Mouse (Mus musculus): ENCODE results near the gene Rufy3.

The Rufy3 gene

DNA sequence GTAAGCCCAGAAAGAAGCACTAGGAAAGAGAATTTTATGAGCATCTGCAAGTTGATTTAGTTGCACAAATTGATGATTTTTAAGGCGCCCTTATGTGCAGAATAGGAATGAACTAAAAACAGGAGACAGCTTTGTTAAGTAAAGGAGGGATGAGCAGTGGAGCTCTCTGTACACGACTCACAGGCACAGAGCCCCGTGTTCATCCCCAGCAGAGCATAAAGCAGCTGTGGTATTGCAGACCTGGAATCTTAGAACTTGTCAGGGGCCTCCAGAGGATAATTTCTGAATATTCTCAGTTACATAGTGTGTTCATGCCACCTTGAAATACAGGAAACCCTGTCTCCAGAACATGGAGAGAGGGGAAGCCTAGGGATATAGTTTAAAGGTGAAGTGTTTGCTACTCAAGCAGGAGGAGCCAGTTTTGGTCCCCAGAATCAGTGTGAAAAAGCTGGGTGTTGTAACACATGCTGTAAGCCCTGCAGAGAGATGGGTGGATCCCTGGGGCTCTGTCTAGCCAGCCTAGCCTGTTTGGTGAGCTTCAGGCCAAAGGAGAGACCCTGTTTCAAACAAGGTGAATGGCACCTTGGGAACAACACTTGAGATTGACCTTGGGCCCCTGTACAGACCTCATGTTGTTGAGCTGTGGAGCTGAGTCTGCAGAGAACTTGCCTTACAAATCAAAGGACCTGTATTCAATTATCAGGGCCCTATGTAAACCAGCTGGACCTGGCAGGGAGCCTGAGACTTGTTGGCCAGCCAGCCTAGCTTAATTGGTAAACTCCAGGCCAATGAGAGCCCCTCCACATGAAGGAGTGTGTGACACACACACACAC is 10.9 kb downstream of the Rufy3 start:
- DNase-seq = no peak

DNA sequence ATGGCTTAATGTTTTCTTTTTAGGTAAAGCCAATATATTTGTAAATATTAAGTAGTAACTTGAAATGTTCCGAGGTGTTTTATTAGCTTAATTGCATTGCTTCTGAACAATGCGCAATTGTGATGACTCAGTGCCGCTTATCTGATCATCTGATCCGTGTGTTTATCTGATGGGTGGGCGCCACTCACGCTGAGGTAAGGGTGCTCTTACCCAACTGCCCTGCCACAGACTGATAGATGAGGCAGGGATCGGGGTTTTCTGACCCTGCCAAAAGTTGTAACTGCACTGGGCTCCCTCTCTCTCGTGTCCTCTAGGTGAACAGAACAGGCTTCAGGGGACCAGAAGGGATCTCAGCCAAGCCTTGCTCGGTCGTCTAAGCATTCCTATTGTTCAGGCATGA is 15.8 kb downstream of the Rufy3 start:
- DNase-seq = no peak

DNA sequence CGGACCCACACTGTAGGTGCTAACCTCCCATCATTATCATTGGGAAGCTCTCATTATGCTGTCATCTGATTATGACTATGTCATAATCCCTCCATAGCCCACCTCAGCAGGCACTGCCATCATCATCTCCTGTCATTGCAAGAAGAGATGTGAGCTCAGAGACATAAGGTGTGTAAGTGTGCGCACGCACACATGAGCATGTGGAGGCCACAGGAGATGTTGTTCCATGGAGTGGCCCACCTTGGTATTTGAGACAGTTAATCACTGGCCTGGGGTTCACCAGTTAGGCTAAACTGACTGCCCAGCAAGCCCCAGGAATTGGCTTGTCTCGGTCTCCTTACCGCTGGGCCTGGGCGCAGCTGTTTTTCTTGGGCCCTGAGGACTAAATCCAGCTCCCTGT is 16.5 kb downstream of the Rufy3 start:
- DNase-seq = no peak

DNA sequence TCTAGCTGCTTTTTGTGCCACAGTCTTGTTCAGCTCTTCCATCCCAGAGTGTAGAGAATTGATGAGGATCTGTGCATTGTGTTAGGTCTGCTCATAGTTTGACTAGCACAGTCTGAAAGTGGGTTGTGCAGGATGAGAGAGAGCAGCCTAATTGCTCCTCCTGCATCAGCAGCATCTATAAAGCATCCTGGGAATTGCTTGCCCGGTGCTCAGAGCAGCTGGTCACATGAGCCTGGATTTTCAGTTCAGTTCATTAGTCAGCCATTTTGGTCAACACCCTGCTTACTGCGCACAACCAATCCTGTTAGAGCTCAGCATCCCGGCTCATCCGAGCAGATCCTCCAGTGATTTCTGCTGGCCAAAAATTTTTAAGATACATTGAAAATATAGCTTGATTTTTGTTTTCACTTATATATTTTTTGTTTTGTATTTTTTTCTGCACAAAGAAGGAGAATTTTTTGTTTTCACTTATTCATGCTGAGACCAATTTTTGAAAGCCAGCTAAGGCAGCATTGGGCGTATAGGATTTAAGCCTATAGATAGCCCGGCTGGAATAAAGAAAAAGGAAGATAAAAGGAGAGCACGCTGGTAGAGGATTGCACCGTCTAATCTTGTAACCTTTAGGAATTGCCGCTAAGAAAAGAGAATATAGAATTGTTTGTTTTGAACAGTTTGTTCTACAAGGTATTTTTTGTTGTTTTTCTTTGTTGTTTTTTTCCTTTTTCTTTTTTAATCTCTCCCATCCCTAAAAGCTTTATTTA is 18.6 kb downstream of the Rufy3 start:
- peak; percentile 81 for DNase-seq

DNA sequence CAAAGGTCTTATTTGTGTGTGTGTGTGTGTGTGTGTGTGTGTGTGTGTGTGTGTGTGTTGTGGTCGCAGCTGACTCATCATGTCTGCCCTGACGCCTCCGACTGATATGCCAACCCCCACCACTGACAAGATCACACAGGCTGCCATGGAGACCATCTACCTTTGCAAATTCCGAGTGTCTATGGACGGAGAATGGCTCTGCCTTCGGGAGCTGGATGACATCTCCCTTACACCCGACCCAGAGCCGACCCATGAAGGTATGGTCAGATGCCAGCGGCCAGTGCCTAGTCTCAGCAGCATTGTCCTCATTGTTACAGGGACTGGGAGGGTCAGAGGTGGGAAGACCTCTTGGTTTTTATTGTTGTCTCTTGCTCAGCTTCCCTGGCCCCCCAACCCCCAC is 19.2 kb downstream of the Rufy3 start:
- peak; percentile 56 for DNase-seq

DNA sequence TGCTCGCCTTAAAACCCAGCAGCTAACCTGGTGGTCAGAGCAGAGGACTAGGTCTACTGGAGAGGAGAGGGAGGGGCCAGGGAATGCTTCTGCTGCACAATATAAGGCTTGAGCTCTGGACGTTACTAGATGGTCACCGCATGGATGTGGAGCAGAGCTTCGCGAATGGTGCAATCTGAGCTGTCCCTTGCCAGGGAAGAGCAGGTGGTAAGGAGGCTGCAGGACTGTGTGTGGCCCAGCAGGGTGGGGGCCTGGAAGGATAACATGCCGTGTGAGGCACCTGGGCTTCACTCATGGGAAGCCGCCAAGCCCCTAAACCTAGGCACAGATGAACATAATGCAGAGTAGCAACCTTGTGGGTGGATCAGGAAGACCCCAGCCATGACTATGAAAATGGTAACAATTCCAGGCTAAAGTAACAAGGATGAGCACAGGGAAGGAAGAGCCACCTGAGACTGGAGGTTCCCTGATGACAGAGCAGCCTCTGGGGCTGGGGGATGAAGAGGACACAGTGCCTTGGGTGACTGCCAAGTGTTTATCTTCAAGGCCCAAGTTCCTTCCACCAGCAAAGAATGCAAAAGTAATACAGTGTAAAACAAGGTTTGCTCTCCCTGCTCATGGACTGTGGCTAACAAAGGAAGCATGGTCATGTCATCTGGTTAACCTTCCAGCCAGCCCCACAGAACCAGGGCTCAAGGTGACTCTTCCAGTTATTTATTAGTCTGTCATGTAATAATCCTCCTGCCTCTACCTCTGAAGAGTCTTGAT is 21.8 kb downstream of the Rufy3 start:
- peak; percentile 74 for DNase-seq

DNA sequence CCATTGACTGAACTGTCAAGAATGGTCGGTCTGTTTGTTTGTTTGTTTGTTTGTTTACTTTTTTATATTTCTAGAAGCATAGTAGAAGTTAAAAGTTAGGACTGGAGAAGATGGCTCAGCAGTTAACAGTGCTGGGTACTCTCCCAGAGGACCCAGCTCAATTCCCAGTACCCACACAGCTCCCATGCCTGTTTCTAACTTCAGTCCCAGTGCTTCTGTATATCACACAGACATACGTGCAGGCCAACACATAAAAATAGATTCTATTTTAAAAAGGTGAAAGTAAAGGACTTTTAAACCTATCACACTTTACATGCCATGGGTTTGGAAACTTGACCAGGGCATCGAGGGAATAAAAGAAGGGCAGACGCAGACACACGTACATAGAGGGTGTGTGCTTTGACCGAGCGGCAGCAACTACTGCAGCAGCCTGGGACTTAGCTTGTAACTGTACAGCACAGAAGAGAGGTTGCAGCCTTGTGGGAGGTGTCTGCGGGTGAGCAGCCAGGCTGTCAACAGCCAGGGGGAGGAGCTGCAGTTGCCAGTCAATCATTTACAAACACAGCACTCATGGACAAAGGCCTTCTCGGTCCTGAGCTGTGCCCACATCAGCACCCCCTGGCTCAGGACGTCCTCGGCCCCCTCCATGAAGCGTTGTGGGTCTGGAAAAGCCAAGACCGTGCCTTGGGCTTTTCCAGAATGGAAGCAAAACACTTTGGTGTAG is 22.5 kb downstream of the Rufy3 start:
- DNase-seq = no peak

DNA sequence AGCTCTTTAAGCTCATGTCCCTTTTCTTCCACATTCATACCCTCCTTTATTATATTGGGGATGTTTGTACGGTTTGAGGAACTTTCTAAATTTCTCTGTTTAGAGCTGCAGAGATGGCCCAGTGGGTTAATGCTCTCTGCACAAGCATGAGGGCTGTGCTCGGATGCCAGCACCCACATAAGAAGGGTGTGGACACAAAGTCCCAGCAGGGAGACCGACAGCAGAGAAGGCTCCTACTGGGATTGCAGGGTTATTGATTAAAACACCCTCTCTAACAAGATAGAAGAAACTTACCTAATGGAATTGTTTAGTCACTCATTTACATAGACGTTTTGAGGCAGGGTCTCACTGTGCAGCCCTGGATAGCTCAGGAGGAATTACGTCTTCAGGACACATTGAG is 23.6 kb downstream of the Rufy3 start:
- no peak for DNase-seq

DNA sequence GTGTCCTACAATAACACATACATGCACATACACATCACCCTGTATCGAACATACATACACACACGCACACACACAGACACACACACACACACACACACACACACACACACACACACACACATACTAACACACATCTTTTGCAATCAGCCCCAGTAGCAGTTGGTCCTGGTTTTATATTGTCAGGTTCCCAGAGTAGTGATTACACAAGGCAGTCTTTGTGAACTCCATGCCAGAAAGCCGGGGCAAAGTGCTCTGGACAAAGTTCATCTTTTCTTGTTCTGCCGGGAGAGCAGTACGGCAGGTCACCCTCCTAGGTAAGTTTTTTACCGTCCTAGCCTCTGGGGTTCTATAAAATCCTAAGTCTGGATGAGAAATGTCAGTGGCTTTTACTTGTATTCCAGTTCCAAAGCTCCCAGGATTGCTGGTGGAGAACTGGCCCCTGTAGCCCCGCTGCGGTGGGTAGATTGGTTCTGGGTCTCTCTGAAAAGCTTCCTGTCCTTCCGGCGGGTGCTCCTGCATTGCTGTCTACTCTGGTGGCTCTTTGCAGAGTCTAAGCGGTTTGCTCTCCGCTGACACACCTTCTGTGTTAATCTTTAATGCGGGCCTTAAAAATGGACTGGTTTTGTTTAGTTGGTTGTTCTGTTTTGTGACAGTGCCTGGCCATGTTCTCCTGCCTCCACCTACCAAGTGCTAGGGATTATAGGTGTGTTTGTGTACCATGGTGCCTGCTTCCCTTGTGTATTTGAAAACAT is 28.8 kb downstream of the Rufy3 start:
- DNase-seq = no peak

DNA sequence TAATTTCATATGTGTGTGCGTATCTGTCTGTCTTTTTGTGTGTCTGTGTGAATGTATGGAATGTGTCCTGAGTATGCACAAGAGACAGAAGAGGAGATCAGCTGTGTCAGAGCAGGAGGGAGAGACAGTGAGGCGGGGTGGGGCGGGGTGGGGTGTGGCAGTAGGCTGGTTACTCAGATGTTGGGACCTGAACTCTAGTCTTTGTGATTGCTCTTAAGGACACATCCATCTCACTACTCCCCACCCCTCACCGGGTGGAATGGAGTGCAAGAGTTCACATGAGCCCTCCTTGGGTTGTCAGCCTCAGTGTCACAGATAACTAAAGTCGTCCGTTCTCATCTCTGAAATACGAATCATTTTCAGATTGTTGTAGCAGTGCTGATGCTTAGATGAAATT is 29.3 kb downstream of the Rufy3 start:
- DNase-seq = no peak

DNA sequence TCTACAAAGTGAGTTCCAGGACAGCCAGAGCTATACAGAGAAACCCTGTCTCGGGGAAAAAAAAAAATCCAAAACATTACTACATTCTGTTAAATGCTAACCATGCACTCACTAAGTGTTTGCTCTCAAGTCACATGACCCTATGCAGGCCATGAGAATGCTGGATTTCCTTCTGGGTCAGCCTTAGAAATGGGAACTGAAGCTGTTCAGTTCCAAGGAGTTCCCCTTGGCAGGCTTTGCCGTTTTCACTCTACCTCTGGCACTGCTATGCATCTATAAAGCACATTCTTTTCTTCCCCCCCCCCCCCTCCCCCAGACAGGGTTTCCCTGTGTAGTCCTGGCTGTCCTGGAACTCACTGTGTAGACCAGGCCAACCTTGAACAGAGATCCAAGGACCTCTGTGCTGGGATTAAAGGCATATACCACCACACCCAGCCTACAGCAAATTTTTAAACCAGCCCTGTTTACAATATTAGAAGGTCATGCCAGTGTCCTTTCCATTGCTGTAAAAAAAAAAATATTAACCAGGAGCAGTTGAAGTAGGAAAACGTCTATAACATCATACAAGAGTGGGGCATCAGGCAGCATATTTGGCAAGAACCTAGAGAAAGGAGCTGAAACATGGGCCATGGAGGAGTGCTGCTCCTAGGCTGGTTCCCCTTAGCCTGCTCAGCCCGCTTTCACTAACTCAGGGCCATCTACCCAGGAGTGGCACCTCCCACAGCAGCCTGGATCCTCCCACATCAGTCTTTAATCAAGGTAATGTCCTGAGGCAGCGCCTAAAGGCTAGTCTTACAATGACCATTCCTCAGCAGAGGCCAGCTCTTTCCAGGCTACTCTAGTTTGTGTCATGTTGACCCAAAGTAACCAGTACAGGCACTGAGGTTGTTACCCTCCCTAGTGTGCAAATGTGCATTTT is 31.0 kb downstream of the Rufy3 start:
- DNase-seq = no peak

DNA sequence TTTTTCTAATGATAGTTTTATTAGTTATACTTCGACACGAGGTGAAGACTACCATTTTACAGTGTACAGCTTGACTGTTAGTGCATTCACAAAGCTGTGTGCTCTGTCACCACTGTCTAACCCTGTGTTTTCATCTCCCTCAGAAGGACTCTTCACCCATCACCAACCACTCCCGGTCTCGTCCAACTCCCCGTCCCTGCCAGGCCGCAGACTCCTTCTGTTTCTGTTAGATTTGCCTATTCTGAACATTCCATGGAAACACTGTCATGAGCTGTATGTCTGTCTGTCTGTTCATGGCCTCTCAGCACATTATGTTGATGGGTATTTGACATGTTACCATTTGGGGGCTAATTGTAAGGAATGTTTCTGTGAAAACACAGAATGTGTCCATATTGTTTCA is 34.1 kb downstream of the Rufy3 start:
- DNase-seq = no peak

DNA sequence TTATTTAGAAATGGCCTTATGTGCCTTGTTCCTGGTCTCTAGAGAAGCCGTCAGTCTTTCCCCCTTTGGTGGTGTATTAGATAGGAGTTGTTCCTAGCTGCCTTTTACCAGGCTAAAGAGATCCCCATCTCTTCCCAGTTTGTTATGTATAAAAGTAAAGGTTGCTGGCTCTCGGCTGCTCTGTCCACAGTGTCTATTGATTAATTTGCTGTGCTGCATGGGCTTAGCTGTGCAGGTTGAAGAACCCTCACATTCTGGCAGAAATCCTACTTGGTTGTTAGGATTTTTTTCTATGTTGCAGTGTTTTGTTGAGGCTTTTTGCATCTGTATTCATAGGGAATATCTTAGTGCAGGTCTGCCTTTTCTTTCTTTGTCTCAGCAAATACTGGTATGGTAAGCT is 37.2 kb downstream of the Rufy3 start:
- no peak for DNase-seq

DNA sequence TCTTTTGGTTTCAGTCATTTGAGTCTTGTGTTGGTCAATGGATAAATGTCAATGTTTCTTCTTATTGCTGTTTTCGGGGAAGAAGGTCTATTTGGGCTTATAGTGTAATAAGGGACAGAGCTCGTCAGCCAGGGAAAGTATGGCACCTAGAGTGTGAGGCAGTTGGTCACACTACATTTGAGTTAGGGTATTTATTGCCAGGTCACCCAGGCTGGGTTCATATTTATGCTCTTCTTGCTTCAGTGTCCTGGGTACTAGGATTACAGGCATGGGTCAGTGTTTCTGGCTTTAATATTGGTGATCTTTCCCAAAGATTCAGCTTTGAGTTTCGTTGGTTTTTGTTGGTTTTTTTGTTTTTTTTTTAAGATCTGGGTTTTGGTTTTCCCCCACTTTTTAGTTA is 37.9 kb downstream of the Rufy3 start:
- DNase-seq = no peak

DNA sequence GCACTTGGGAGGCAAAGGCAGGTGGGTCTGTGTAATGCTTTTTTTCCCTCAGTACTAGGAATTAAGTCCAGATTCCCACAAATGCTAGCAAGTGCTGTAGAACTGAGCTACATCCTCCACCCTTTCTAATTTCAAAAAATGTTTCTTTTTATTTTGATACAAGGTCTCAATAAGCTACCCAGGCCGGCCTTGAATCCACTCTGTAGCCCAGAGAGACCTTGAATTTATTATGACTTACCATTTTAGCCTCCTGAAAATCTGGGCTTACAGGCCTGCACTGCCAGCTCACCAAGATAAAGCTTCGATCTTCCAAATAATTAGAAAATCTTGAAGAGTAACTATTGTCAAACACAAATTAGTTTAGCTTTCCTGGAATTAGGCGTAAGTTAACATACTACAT is 39.2 kb downstream of the Rufy3 start:
- DNase-seq = no peak

DNA sequence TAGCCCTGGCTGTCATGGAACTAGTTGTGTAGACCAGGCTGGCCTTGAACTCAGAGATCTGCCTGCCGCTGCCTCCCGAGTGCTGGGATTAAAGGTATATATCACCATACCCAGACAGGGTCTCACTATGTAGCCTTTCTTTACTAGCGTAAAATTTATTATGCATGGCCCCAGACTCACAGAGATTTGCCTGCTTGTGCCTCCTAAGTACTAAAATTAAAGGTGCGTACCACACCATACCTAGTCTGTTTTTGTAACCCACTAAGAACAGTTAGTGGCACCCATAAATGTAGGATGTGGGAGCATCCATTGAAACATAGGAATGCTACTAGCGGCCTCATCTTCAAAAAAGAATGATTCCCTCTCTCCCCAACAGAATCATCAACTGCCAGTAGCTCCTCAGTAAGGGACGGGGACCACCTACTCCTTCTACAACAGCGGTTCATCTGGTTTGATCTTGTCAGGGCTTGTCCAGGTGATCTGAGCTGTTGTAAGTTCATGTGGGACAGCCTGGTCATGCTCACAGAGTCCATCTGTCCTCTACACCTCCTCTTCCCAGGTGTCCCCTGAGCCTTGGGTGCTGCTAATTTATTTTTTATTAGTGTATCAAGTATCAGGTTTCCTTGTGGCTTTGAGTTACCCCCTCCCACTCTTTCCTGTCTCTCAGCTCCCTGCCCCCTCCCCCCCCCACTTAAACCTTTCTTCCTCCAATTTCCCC is 40.0 kb downstream of the Rufy3 start:
- DNase-seq = no peak

DNA sequence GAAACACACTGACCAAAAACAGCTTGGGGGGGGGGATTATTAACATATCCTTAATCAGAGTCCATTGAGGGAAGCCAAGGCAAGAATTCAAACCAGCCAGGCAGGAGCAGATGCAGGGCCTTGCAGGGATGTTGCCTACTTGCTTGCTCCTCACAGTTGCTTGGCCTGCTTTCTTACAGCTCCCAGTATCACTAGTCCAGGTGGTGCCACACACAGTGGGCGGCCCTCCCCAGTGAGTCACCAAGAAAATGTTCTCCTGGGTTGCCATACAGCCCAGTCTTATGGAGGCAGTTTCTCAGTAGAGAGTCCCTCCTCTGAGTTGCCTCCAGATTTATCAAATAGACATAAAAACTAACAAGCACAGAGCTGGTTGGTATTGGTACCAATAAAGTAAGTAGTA is 49.3 kb downstream of the Rufy3 start:
- DNase-seq = no peak

DNA sequence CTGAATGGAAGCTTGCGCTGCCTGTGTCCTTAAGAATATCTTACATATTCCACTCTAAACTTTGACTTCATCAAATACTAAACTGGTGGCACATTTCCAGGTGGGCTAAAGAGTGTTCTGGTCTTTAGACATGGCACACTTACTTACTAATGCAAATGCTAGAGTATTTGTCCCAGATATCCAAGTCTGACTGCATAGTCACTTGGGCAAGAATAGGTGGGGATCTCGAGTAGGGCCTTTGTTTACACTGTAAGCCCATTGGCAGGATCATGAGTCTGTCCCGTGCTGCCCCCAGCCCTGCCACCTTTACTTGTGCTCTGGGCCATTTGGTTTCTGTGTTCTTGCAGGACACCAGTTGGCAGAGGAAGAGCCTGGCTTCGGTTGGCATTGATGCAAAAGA is 52.1 kb downstream of the Rufy3 start:
- DNase-seq = no peak

DNA sequence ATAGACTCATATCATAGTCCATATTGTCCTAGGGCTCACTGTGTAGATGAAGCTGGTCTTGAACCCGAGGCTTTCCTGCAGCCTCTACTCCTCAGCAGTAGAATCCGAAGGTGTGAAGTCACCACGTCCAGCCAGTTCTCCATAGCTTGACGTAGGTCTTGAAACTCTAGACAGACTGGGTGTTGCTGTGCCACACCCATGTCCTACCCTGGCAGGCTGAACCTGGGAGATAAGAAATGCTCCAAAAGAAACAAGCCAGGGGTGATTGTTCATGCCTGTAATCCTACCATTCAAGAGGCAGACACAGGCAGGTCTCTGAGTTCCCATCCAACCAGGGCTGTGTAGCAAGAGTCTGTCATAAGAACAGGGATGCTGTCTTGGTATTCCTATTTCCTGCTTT is 62.7 kb downstream of the Rufy3 start:
- no peak for DNase-seq

DNA sequence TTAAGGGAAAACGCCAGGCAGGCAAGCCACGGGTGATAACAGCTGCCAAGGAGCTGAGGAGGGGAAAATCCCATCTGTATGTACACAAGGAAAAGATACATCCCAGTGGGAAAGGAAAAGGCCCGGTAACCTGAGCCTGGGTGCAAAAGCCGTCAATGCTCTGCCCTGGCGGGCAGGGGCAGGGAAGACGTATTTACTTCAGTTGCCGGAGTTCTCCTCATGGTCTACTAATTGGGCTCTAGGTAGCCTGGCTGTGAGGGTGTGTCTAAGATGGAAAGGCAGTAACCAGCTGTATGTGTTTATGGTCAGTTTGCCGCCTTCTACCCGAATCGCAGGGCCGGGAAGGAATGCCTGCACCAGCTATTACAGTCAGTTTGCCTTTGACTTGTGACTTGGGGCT is 64.3 kb downstream of the Rufy3 start:
- DNase-seq = no peak

DNA sequence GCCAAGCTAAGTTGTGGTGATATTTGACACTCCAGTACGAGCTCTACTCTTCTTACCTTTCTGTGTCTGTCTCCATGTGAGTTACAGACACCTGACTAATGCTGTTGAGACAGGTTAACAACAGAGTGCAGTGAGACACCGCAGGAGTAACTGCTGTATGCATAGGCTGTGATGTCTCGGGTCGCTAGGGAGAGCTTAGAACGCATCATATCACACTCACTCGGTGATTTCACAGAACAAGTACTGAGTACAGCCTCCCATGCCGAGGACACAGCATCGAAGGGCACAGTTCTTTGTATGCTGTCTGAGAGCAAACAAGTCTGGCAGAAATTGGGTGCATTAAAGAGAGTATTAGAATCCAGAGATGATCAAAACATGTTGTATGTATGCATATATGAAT is 65.1 kb downstream of the Rufy3 start:
- DNase-seq = no peak
